Comparison of ENCODE assay signal across 13 mouse cellular contexts in the genomic region with DNA sequence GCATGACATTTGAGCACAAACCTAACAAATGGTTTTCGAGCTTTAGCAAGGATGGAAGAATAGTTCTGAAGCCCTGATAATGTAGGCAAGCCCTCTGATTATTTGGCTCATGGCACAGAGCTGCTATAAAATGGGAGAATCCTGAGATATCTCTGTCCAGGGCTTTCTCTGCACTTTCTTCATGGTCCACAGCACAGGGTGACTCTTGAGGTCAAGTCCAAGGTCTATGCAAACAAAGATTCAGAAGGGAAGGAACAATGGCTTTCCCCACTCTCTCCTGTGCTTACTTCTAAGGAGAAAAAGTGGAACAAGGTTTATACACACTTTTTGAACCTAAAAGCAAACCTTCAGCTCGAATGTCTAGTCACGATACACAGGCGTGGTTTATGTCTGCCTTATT.
"Had no signal": no experiment of that assay in that cellular context is flagged by ENCODE, and none has a peak within 500 bp of the region (broad histone marks: within the 10 kb centered on the region; RNA-seq: fewer than 3 reads in every experiment).

No protein-coding gene starts in this region.

- H3K4me2 ChIP-seq: liver, embryonic 13.5 days; midbrain, embryonic 11.5 days had no signal

- H3K9ac ChIP-seq: liver, embryonic 13.5 days had no signal

- H3K27me3 ChIP-seq: liver, embryonic 13.5 days had no signal

- ATAC-seq: hindbrain, postnatal 0 days; inflammation-experienced regulatory T-cells, adult 6 months; intestine, embryonic 16.5 days had no signal

- H3K27ac ChIP-seq: hindbrain, postnatal 0 days; liver, embryonic 13.5 days had no signal

- DNase-seq: layer of hippocampus, adult 9-11 months; liver, embryonic 13.5 days; lung, adult 2 months; lung, postnatal 14 days; lung, postnatal 4 days; midbrain, embryonic 14.5 days; thymus, adult 18-20 months; thymus, postnatal 4 days had no signal

- H3K9me3 ChIP-seq: liver, embryonic 13.5 days had no signal

- H3K4me1 ChIP-seq: liver, embryonic 13.5 days had no signal

- H3K4me3 ChIP-seq: layer of hippocampus, adult 2 months; liver, embryonic 13.5 days had no signal

- H3K36me3 ChIP-seq: liver, embryonic 13.5 days had no signal
